Mouse (Mus musculus): ENCODE data around the gene Taf7l. TPM values are rescaled to one million over a fixed set of nuclear protein-coding genes. Genes with fewer than 3 reads are reported as not detected.

The Taf7l gene
- polyA plus RNA-seq, 1 experiment from 2014 or later, result 0.26 TPM

- Histone ChIP-seq H3K4me3 (replicated peaks) (no peak overlapping the region), H3K36me3 (no peaks in the 10 kb centered on the region), H3K9me3 (no peaks in the 10 kb centered on the region), H3K27ac (no peak overlapping the region), H3K27me3 (no peaks in the 10 kb centered on the region; the same call in 1 of the 2 replicates), H3K4me1 (replicated peaks) (no peaks in the 10 kb centered on the region), H3K9ac (replicated peaks) (no peak overlapping the region), H3K4me2 (no peak overlapping the region)
- 83% methylated on average over 5 of the region's 5 CpGs for WGBS
- ATAC-seq (ENCODE audit: insufficient number of reproducible peaks, insufficient read depth, low FRiP score, low TSS enrichment, low read depth), result no peak
These were observed 56.2 kb downstream of the Taf7l start for GRCm38 (mm10) chrX:134420097-134420496.

- Histone ChIP-seq H3K9ac (replicated peaks) (no peak overlapping the region), H3K36me3 (no peaks in the 10 kb centered on the region), H3K4me3 (replicated peaks) (no peak overlapping the region), H3K4me1 (replicated peaks) (no peaks in the 10 kb centered on the region), H3K9me3 (no peaks in the 10 kb centered on the region), H3K27me3 (peaks cover 3% of the 10 kb centered on the region), H3K4me2 (no peak overlapping the region), H3K27ac (no peak overlapping the region)
- WGBS, result 100% methylated on average over 1 of the region's 1 CpGs
- no peak for ATAC-seq (ENCODE audit: insufficient number of reproducible peaks, insufficient read depth, low FRiP score, low TSS enrichment, low read depth)
These were observed 64.2 kb downstream of the Taf7l start for GRCm38 (mm10) chrX:134412096-134412495.

Other genes starting within 250 kb of the Taf7l start
- 10.5 and 11.2 TPM in 2 replicates for gene Trmt2b, start 199.5 kb downstream of the Taf7l start, polyA plus RNA-seq (2016; fragmentation: Nextera tagmentation; extraction: Ambion mirVana)
- 10.6 and 10.8 TPM in 2 replicates for gene Tmem35a, start 181.3 kb downstream of the Taf7l start, polyA plus RNA-seq (2016; fragmentation: Nextera tagmentation; extraction: Ambion mirVana)
- 29.7 and 33.5 TPM in 2 replicates for gene Cenpi, start 168.4 kb downstream of the Taf7l start, polyA plus RNA-seq (2016; fragmentation: Nextera tagmentation; extraction: Ambion mirVana)
- 3.3 and 4.0 TPM in 2 replicates for gene Drp2, start 71.9 kb downstream of the Taf7l start, polyA plus RNA-seq (2016; fragmentation: Nextera tagmentation; extraction: Ambion mirVana)
- gene Timm8a1, start 65.4 kb upstream of the Taf7l start, polyA plus RNA-seq (2016; fragmentation: Nextera tagmentation; extraction: Ambion mirVana), result 67.8 and 68.1 TPM in 2 replicates
- gene Btk, start 107.1 kb upstream of the Taf7l start, polyA plus RNA-seq (2016; fragmentation: Nextera tagmentation; extraction: Ambion mirVana), result 0.99 and 1.4 TPM in 2 replicates
- gene Rpl36a, start 109.2 kb upstream of the Taf7l start, polyA plus RNA-seq (2016; fragmentation: Nextera tagmentation; extraction: Ambion mirVana), result 418 and 426 TPM in 2 replicates
- 4.3 and 5.4 TPM in 2 replicates for gene Gla, start 124.6 kb upstream of the Taf7l start, polyA plus RNA-seq (2016; fragmentation: Nextera tagmentation; extraction: Ambion mirVana)
- gene Hnrnph2, start 124.7 kb upstream of the Taf7l start, polyA plus RNA-seq (2016; fragmentation: Nextera tagmentation; extraction: Ambion mirVana), result 166 and 176 TPM in 2 replicates
- gene Armcx4, start 210.0 kb upstream of the Taf7l start, polyA plus RNA-seq (2016; fragmentation: Nextera tagmentation; extraction: Ambion mirVana), result 7.3 and 7.6 TPM in 2 replicates
- 59.1 and 66.5 TPM in 2 replicates for gene Armcx1, start 241.5 kb upstream of the Taf7l start, polyA plus RNA-seq (2016; fragmentation: Nextera tagmentation; extraction: Ambion mirVana)